Mouse (Mus musculus) forebrain, embryonic 12.5 days (tissue): ENCODE measurements around the gene Wiz. TPM values are rescaled to one million over a fixed set of nuclear protein-coding genes. Genes with fewer than 3 reads are reported as not detected.
A peak's percentile ranks its signal among the peaks of the same experiment; 100 is the strongest.

Experiments
- ATAC-seq: fragments of 200-750 bp; cut with Nextera tagmentation; 2 replicates; pipeline ENCODE4 v1.8.0; 2017; ENCODE audit warnings: moderate TSS enrichment; ENCODE audit not compliant: low FRiP score
- H3K27ac ChIP-seq: fragments of 300-500 bp; sonication (generic); 2 replicates; pipeline ENCODE4 v1.5.1; 2016; ENCODE audit warnings: mild to moderate bottlenecking
- H3K27me3 ChIP-seq: fragments of 300-500 bp; sonication (generic); 2 replicates; pipeline ENCODE4 v1.6.1; 2016; ENCODE audit warnings: mild to moderate bottlenecking
- H3K36me3 ChIP-seq: fragments of 300-500 bp; sonication (generic); replicated peaks from 2 replicates; pipeline ENCODE4 v1.6.1; 2016; ENCODE audit warnings: mild to moderate bottlenecking
- H3K4me1 ChIP-seq: fragments of 300-500 bp; sonication (generic); 2 replicates; pipeline ENCODE4 v1.6.1; 2016
- H3K4me2 ChIP-seq: fragments of 300-500 bp; sonication (generic); 2 replicates; pipeline ENCODE4 v1.6.1; 2016; ENCODE audit warnings: mild to moderate bottlenecking, moderate library complexity
- H3K4me3 ChIP-seq: fragments of 300-500 bp; sonication (generic); replicated peaks from 2 replicates; pipeline ENCODE4 v1.5.1; 2016; ENCODE audit warnings: mild to moderate bottlenecking
- H3K9ac ChIP-seq: fragments of 300-500 bp; sonication (generic); 2 replicates; pipeline ENCODE4 v1.6.1; 2016; ENCODE audit warnings: mild to moderate bottlenecking
- H3K9me3 ChIP-seq: fragments of 300-500 bp; sonication (generic); 2 replicates; pipeline ENCODE4 v1.6.1; 2016
- WGBS: fragments of 180-500 bp; shearing (Covaris S2); methylation state at CpG from one replicate; pipeline ENCODE4 v1.1.7; 2016; 5-methylcytosine and 5-hydroxymethylcytosine counted together
- polyA plus RNA-seq: library from polyadenylated mRNA; unstranded; fragments of >200 nt; fragmentation: Nextera tagmentation; extraction: Ambion mirVana; gene quantifications from 2 replicates; pipeline ENCODE4 v1.2.1, GENCODE M21; 2016

Wiz gene
- polyA plus RNA-seq, result 40.3 and 44.3 TPM in 2 replicates

DNA sequence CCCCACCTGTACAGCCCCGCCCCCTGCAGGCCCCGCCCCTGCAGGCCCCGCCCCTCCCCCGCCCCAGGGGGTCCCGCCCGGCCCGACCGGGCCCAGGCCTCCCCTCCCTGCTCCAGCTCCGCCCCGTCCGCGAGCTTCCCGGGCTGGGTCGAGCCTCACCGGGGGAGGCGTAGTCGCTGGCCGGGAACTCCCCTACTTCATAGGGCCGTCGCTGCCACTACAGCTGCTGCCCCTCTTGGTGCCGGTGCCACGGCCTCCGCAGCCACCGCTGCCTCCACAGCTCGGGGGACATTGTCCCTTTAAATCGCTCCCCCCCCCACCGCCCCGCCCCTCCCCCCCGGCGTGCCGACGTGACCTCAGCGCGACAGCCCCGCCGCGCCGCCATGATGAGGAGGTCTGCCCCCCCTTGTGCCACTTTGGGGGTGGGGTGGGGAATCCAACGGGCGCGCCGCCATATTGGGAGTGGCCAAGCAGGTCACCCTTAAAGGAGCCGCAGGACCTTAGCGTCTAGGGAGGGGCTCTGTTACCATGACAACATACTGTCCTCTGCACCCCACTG, at the start of gene Wiz:
Gene Wiz (minus strand): TSS at position 339 of the 559 bp plus-strand sequence.
- Histone ChIP-seq H3K9me3 (no peaks in the 10 kb centered on the region), H3K4me3 (peak within 1 kb of the TSS; percentile 81), H3K36me3 (peaks cover 10% of the 10 kb centered on the region; the same call in 1 of the 2 replicates), H3K4me2 (peak within 1 kb of the TSS; percentile 92), H3K4me1 (peaks cover 16% of the 10 kb centered on the region), H3K27ac (peak within 1 kb of the TSS; percentile 81), H3K27me3 (peaks cover 40% of the 10 kb centered on the region), H3K9ac (peak within 1 kb of the TSS; percentile 83)
- ATAC-seq, result peak; percentile 91
- 1% methylated on average over 16 of the region's 44 CpGs for WGBS

DNA sequence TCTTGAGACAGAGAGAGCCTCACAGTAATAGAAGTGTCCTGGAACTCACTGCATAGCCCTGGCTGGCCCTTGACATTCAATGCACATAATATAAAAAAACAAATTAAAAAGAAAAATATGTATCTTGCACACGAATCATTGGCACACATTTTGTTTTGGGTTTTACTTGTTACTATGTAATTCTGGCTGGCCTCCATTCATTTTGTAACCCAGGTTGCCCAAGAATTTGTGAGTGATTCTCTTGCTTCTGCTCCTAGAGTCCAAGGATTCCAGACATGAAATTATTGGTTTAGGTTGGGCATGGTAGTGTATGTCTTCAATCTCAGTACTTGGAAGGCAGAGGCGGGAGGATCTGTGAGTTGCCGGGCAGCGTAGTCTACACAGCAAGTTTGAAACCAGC, 47.9 kb upstream of the Wiz start:
- H3K4me1 ChIP-seq, result no peaks in the 10 kb centered on the region
- H3K9me3 ChIP-seq, result no peaks in the 10 kb centered on the region
- H3K36me3 ChIP-seq, result no peaks in the 10 kb centered on the region
- no peak overlapping the region for H3K4me3 ChIP-seq
- no peak overlapping the region for H3K27ac ChIP-seq
- no peak overlapping the region for H3K9ac ChIP-seq
- H3K27me3 ChIP-seq, result peaks cover 4% of the 10 kb centered on the region; the same call in 1 of the 2 replicates
- 96% methylated on average over 4 of the region's 4 CpGs for WGBS
- no peak for ATAC-seq
- no peak overlapping the region for H3K4me2 ChIP-seq

DNA sequence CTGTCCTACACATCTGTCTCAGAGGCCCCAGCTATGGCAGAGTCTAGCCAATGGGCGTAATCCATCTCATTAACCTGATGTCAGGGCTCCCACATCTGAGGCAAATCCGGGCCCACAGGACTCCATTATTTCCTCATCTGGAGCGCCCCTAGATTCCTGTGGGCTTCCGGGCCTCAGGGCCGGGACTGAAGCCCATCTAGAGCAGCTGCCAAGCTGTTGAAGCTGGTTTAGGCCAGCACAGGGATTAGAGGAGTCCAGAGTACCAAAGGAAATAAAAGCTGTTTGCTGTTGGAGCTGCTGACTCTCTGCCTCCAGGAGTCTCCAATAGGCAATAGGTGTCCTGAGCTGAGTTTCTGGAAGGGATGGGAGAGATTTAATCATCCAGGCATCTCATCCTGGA, 45.9 kb upstream of the Wiz start:
- Histone ChIP-seq H3K36me3 (no peaks in the 10 kb centered on the region), H3K4me2 (no peak overlapping the region), H3K27ac (no peak overlapping the region), H3K9me3 (no peaks in the 10 kb centered on the region), H3K4me3 (no peak overlapping the region), H3K4me1 (no peaks in the 10 kb centered on the region), H3K9ac (no peak overlapping the region), H3K27me3 (no peaks in the 10 kb centered on the region)
- WGBS, result 73% methylated on average over 5 of the region's 5 CpGs
- no peak for ATAC-seq

DNA sequence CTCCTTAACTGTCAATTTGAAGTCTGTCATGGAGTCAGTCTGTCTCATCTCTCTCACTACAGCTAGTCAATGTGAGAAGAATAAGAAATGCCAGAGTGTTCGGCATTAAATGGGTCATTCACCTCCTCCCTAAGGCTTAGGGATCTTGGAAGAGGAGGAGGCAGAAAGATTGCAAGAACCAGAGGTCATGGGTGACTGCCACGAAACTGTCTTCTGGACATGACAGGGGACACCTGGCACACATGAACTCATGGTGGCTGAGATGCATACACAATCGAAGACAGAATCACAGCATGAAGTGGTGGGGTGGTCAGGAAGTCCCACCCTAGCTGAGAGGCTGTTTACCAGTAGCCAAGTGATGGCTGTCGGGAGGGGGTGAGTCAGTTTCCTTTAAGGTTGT, 45.1 kb upstream of the Wiz start:
- WGBS, result 78% methylated on average over 4 of the region's 4 CpGs
- ATAC-seq, result no peak

DNA sequence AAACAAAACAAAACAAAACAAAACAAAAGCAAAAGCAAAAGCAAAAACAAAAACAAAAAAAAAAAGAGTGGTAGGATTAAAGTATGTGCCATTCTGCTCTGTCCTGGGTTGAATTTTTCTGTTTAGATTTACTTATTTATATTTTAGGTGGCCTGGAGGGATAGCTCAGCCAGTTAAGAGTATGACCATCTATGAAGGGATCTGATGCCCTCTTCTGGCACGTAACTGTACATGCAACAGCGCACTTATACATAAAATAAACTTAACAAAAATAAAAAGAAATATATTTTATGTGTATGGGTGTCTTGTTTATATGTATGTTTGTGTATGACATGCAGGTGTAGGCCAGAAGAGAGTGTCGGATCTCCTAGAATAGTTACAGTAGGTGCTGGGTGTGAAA, 42.7 kb upstream of the Wiz start:
- WGBS, result 61% methylated on average over 3 of the region's 3 CpGs
- Histone ChIP-seq H3K9ac (no peak overlapping the region), H3K4me2 (no peak overlapping the region), H3K4me1 (no peaks in the 10 kb centered on the region), H3K4me3 (no peak overlapping the region), H3K27ac (no peak overlapping the region), H3K36me3 (no peaks in the 10 kb centered on the region), H3K27me3 (peaks cover 7% of the 10 kb centered on the region; the same call in 1 of the 2 replicates), H3K9me3 (no peaks in the 10 kb centered on the region)
- ATAC-seq, result no peak

More for the DNA sequence above, 45.1 kb upstream of the Wiz start:
- no peak overlapping the region for H3K27ac ChIP-seq
- H3K27me3 ChIP-seq, result no peaks in the 10 kb centered on the region
- no peaks in the 10 kb centered on the region for H3K9me3 ChIP-seq
- H3K4me3 ChIP-seq, result no peak overlapping the region
- no peaks in the 10 kb centered on the region for H3K4me1 ChIP-seq
- H3K9ac ChIP-seq, result no peak overlapping the region
- H3K4me2 ChIP-seq, result no peak overlapping the region
- H3K36me3 ChIP-seq, result no peaks in the 10 kb centered on the region

DNA sequence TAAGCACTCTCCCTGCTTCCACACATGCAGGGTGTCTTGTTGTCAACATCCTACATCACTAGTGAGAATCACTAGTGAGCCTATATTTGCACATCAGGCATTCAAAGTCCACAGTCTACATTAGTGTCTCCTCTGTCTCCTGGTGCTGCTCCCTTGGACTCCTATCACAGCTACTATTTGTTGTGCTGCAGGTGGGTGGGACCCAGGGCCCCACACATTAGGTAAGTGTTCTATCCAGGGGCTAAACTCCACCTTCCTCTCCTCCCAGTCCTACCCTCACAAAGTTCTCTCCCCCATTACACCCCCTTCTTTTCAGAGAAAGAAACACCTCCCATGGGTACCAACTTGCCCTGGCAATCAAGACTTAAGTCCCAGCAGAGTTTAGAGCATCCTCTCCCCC, 37.4 kb upstream of the Wiz start:
- no peak for ATAC-seq
- no peaks in the 10 kb centered on the region for H3K4me1 ChIP-seq
- no peak overlapping the region for H3K27ac ChIP-seq
- H3K4me2 ChIP-seq, result no peak overlapping the region
- no peaks in the 10 kb centered on the region for H3K36me3 ChIP-seq
- H3K9ac ChIP-seq, result no peak overlapping the region
- peaks cover 7% of the 10 kb centered on the region; the same call in 1 of the 2 replicates for H3K27me3 ChIP-seq
- no peaks in the 10 kb centered on the region for H3K9me3 ChIP-seq
- H3K4me3 ChIP-seq, result no peak overlapping the region

DNA sequence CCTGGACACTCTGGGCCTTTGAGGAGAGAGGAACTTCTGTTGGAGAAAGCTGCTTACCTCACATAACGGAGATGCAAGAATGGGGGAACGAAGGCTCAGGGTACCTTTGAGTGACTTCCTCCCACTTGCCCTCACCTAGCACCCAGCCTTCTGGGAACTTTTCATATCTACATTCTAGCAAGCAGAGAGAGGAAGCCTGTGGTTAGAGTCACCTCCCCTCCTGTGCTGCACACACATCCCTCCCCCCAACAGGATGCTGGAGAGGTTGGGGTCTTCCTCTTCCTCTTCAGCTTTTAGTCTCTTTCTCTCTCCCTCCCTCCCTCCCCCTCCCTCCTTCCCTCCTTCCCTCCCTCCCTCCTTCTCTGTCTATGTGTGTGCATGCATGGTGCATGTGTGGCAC, 34.8 kb upstream of the Wiz start, which contains the start of gene Pglyrp2:
Gene Pglyrp2 (minus strand): TSS at position 134 of the 400 bp plus-strand sequence.
- no peak within 1 kb of the TSS for H3K27ac ChIP-seq
- no peaks in the 10 kb centered on the region for H3K4me1 ChIP-seq
- no peak within 1 kb of the TSS for H3K4me2 ChIP-seq
- H3K4me3 ChIP-seq, result no peak within 1 kb of the TSS
- no peak for ATAC-seq
- WGBS, result 86% methylated on average over 2 of the region's 2 CpGs
- H3K9me3 ChIP-seq, result no peaks in the 10 kb centered on the region
- no peak within 1 kb of the TSS for H3K9ac ChIP-seq
- H3K36me3 ChIP-seq, result no peaks in the 10 kb centered on the region
- H3K27me3 ChIP-seq, result peaks cover 7% of the 10 kb centered on the region; the same call in 1 of the 2 replicates

DNA sequence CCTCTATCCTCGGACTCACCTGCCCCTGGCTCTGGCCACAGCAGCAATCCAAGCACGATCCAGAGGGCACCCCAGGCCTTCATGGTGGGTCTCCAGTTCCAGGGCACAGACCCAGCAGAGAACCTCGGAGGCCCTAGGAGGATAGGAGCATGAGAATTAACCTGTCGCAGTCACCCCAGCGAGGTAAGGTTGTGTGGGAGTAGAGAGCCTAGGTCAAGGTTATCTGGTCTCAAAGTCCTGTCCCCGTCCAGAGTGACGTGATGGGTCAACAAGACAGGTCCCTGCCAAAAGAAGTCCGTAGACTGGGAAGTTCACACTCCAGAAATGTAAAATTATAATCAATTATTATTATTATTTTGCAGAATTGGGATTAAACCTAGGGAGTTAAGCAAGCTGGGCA, 31.5 kb upstream of the Wiz start:
- Histone ChIP-seq H3K27me3 (peaks cover 18% of the 10 kb centered on the region), H3K4me2 (no peak overlapping the region), H3K4me3 (no peak overlapping the region), H3K9me3 (no peaks in the 10 kb centered on the region), H3K9ac (no peak overlapping the region), H3K27ac (no peak overlapping the region), H3K4me1 (no peaks in the 10 kb centered on the region), H3K36me3 (no peaks in the 10 kb centered on the region)
- no peak for ATAC-seq
- whole genome bisulfite sequencing, result 84% methylated on average over 8 of the region's 8 CpGs

DNA sequence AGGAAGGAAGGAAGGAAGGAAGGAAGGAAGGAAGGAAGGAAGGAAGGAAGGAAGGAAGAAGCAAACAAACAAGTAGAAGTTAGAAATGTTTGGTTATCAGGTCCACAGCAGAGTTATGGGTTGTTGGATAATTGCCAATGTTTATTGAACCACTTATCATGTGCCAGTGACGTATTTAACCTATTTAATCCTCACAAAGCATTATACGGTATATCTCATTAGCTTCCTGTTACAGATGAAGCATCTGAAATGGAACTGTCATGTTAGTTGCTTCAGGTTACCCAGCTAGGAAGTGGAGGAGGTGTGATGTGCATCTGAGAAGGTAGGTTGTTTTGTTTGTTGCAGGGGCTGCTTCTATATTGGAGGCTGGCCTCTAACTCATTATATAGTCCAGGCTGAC, 30.8 kb upstream of the Wiz start:
- Histone ChIP-seq H3K4me1 (no peaks in the 10 kb centered on the region), H3K4me3 (no peak overlapping the region), H3K4me2 (no peak overlapping the region), H3K27ac (no peak overlapping the region), H3K9ac (no peak overlapping the region), H3K36me3 (no peaks in the 10 kb centered on the region), H3K9me3 (no peaks in the 10 kb centered on the region), H3K27me3 (peaks cover 26% of the 10 kb centered on the region)
- ATAC-seq, result no peak
- WGBS, result 76% methylated on average over 2 of the region's 2 CpGs

DNA sequence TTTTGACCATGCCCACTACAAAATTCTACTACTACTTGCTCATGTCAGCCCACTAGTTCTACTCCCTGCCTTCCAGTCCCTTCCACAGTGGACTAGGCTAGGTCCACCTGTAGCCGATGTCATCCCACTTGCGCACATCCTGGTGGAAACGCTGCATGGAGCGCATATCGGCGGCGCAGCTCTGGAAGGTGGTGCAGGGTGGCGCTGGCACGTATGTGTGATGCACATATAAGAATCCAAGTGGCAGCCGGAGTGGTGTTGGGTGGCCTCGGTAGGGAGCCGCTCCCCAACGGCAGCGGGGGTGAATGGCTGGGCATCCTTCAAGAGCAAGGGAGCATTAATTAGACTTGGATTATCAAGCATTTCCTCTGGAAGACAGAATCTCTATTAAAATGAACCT, 27.5 kb upstream of the Wiz start:
- no peaks in the 10 kb centered on the region for H3K36me3 ChIP-seq
- H3K27ac ChIP-seq, result no peak overlapping the region
- no peaks in the 10 kb centered on the region for H3K4me1 ChIP-seq
- H3K4me3 ChIP-seq, result no peak overlapping the region
- no peaks in the 10 kb centered on the region for H3K9me3 ChIP-seq
- no peak overlapping the region for H3K4me2 ChIP-seq
- no peak overlapping the region for H3K9ac ChIP-seq
- ATAC-seq, result no peak
- WGBS, result 95% methylated on average over 14 of the region's 14 CpGs
- H3K27me3 ChIP-seq, result peaks cover 34% of the 10 kb centered on the region

DNA sequence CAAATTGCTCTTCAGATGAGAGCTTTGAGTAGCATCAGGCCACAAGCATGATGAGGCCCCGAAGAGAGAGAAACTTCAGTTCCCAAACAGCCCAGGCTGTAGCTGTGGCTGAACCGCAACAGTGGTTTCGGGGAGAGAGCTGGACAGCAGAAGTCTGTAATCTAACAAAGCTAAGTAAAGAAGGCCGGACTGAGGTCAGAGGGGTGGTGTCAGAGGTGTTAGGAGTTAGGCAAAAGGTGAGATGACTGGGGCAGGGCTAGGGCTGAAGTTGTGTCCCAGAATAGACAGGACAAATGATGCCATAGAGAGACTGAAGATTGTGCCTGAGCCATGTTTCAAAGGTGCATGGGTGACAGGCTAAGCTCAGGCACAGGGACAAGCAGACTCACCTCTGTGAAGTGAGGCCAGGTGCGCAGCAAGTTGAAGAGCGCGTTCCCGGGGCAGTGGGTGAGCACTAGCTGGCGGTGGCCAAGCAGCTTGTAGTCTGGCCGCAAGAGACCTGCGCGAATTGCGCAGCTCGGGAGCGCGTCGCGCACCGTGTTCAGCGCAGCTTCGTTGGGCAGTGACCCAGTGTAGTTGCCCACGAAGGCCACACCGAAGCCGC, 26.3 kb upstream of the Wiz start:
- Histone ChIP-seq H3K4me1 (no peaks in the 10 kb centered on the region), H3K36me3 (no peaks in the 10 kb centered on the region), H3K9ac (no peak overlapping the region), H3K9me3 (no peaks in the 10 kb centered on the region), H3K4me2 (no peak overlapping the region), H3K27me3 (peaks cover 36% of the 10 kb centered on the region), H3K4me3 (no peak overlapping the region), H3K27ac (no peak overlapping the region)
- WGBS, result 52% methylated on average over 24 of the region's 24 CpGs
- ATAC-seq, result no peak

DNA sequence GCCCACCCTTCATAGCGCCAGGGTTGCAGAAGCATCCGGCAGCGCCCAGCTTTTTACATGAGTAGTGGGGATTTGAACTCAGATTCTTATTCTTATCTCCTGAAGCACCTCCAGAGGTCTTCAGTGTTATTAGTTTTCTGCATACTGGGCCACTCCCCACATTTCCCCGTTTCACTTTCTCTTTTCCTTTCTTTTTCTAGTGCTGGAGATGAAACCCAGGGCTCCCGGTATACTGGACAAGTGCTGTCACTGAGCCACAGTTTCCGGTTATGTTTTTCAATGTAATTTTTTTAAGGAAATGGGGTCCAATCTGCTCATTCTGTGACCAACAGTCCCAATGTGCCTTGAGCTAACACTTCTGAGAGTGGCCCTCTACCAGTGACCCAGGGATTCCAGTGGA, 22.7 kb upstream of the Wiz start:
- Histone ChIP-seq H3K4me2 (no peak overlapping the region), H3K4me1 (no peaks in the 10 kb centered on the region), H3K36me3 (no peaks in the 10 kb centered on the region), H3K27me3 (peaks cover 29% of the 10 kb centered on the region), H3K9ac (no peak overlapping the region), H3K4me3 (no peak overlapping the region), H3K27ac (no peak overlapping the region), H3K9me3 (no peaks in the 10 kb centered on the region)
- WGBS, result 87% methylated on average over 6 of the region's 6 CpGs
- no peak for ATAC-seq

DNA sequence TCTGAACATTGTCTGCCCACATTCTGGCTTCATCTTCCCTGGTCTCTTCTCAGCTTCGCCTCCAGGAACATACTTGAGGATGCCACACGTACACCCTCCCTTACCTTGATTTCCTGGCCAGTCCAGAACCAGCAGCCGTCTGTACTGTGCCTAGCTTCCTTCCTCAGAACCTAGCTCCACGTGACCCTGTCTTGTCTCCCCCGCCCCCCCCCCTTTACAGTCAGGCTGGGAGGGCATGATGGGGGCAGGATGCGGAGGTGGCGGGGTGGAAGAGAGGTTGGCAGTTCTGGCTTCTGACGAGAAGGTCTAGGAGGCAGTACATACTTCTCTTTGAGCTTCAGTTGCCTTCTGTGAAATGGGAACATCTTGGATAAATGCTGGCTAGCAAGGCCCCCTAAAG, 14.2 kb upstream of the Wiz start, which contains the start of gene Rasal3:
Gene Rasal3 (minus strand): TSS at position 167 of the 400 bp plus-strand sequence.
- Histone ChIP-seq H3K4me2 (no peak within 1 kb of the TSS), H3K27ac (no peak within 1 kb of the TSS), H3K4me3 (no peak within 1 kb of the TSS), H3K9me3 (no peaks in the 10 kb centered on the region), H3K36me3 (no peaks in the 10 kb centered on the region), H3K9ac (no peak within 1 kb of the TSS), H3K4me1 (no peaks in the 10 kb centered on the region), H3K27me3 (peaks cover 15% of the 10 kb centered on the region)
- 80% methylated on average over 8 of the region's 8 CpGs for WGBS
- ATAC-seq, result no peak
